Comparison of ENCODE assay signal across 12 mouse cellular contexts in genomic region chr1:118789871-118790270, GRCm38 (mm10).
"Had no signal": no experiment of that assay in that cellular context is flagged by ENCODE, and none has a peak within 500 bp of the region (broad histone marks: within the 10 kb centered on the region; RNA-seq: fewer than 3 reads in every experiment).

No protein-coding gene starts in this region.

- H3K36me3 ChIP-seq: midbrain, embryonic 12.5 days; neural tube, embryonic 13.5 days; stomach, embryonic 15.5 days had no signal

- H3K9me3 ChIP-seq: midbrain, embryonic 12.5 days; neural tube, embryonic 13.5 days; stomach, embryonic 15.5 days had no signal

- H3K4me3 ChIP-seq: layer of hippocampus, adult 2 months; midbrain, embryonic 12.5 days; neural tube, embryonic 13.5 days; stomach, embryonic 15.5 days had no signal

- H3K4me2 ChIP-seq: midbrain, embryonic 12.5 days; neural tube, embryonic 13.5 days; stomach, embryonic 15.5 days had no signal

- H3K27me3 ChIP-seq: midbrain, embryonic 12.5 days; neural tube, embryonic 13.5 days; stomach, embryonic 15.5 days had no signal

- ATAC-seq: midbrain, embryonic 16.5 days had no signal

- H3K27ac ChIP-seq: layer of hippocampus, adult 2 months; liver, embryonic 14.5 days; midbrain, embryonic 12.5 days; neural tube, embryonic 13.5 days; stomach, embryonic 15.5 days had no signal

- H3K4me1 ChIP-seq: midbrain, embryonic 12.5 days; neural tube, embryonic 13.5 days; stomach, embryonic 15.5 days had no signal

- H3K9ac ChIP-seq: liver, embryonic 14.5 days; midbrain, embryonic 12.5 days; neural tube, embryonic 13.5 days; stomach, embryonic 15.5 days had no signal

- DNase-seq: kidney, postnatal 10 days; kidney, postnatal 4 days; lung, adult 18-20 months; right cerebral cortex, postnatal 14 days; thymus, adult 2 months; thymus, postnatal 36 days had no signal
